Mouse (Mus musculus): ENCODE results near the gene Ddx21. TPM values are rescaled to one million over a fixed set of nuclear protein-coding genes. Genes with fewer than 3 reads are reported as not detected.
"Not testable (repeated sequence)": the region's sequence is repeated elsewhere in the genome, so short reads cannot be mapped to it uniquely, and the experiment has no call there.

Gene Ddx21
- polyA plus RNA-seq, 1 experiment from 2014 or later: 20.1 TPM

GRCm38 (mm10) chr10:62588616-62589015 lies 13.5 kb downstream of the Ddx21 start:
- Histone ChIP-seq H3K9me3 (no peaks in the 10 kb centered on the region), H3K27me3 (ENCODE audit: insufficient read depth, poor library complexity, severe bottlenecking) (no peaks in the 10 kb centered on the region), H3K4me1 (replicated peaks) (no peaks in the 10 kb centered on the region), H3K36me3 (peaks cover 100% of the 10 kb centered on the region), H3K27ac (no peak overlapping the region), H3K4me3 (no peak overlapping the region)
- DNase-seq (ENCODE audit: low spot score): no peak
- 95% methylated on average over 4 of the region's 4 CpGs for WGBS

- H3K36me3 ChIP-seq: peaks cover 91% of the 10 kb centered on the region
- no peak for DNase-seq (ENCODE audit: low spot score)
- 95% methylated on average over 1 of the region's 1 CpGs for WGBS
- H3K27me3 ChIP-seq (ENCODE audit: insufficient read depth, poor library complexity, severe bottlenecking): no peaks in the 10 kb centered on the region
- peaks cover 5% of the 10 kb centered on the region; the same call in 1 of the 2 replicates for H3K4me1 ChIP-seq (replicated peaks)
- no peak overlapping the region for H3K4me3 ChIP-seq
- no peak overlapping the region for H3K27ac ChIP-seq
- H3K9me3 ChIP-seq: no peaks in the 10 kb centered on the region
Measured at GRCm38 (mm10) chr10:62583245-62583644, 18.8 kb downstream of the Ddx21 start.

GRCm38 (mm10) chr10:62582701-62583100 lies 19.4 kb downstream of the Ddx21 start:
- Histone ChIP-seq H3K27me3 (ENCODE audit: insufficient read depth, poor library complexity, severe bottlenecking) (no peaks in the 10 kb centered on the region), H3K4me3 (no peak overlapping the region), H3K9me3 (no peaks in the 10 kb centered on the region), H3K27ac (no peak overlapping the region), H3K4me1 (replicated peaks) (peaks cover 7% of the 10 kb centered on the region), H3K36me3 (peaks cover 86% of the 10 kb centered on the region)
- no peak for DNase-seq (ENCODE audit: low spot score)
- 85% methylated on average over 7 of the region's 7 CpGs for WGBS

- Histone ChIP-seq H3K27ac (no peak overlapping the region), H3K36me3 (peaks cover 81% of the 10 kb centered on the region), H3K4me1 (replicated peaks) (peaks cover 12% of the 10 kb centered on the region), H3K9me3 (no peaks in the 10 kb centered on the region), H3K4me3 (no peak overlapping the region), H3K27me3 (ENCODE audit: insufficient read depth, poor library complexity, severe bottlenecking) (no peaks in the 10 kb centered on the region)
- no peak for DNase-seq (ENCODE audit: low spot score)
- 91% methylated on average over 17 of the region's 17 CpGs for WGBS
Measured at GRCm38 (mm10) chr10:62582263-62582662, 19.8 kb downstream of the Ddx21 start.

- H3K9me3 ChIP-seq; H3K27ac ChIP-seq; H3K27me3 ChIP-seq (ENCODE audit: insufficient read depth, poor library complexity, severe bottlenecking); H3K4me3 ChIP-seq; DNase-seq (ENCODE audit: low spot score): not testable (repeated sequence)
- WGBS: 89% methylated on average over 12 of the region's 13 CpGs
- Histone ChIP-seq H3K36me3 (peaks cover 69% of the 10 kb centered on the region), H3K4me1 (replicated peaks) (peaks cover 20% of the 10 kb centered on the region)
Measured at GRCm38 (mm10) chr10:62579129-62579528, 23.0 kb downstream of the Ddx21 start.

- peak; percentile 97 for DNase-seq (ENCODE audit: low spot score)
- H3K4me1 ChIP-seq (replicated peaks): peaks cover 20% of the 10 kb centered on the region
- H3K36me3 ChIP-seq: peaks cover 69% of the 10 kb centered on the region
- no peaks in the 10 kb centered on the region for H3K27me3 ChIP-seq (ENCODE audit: insufficient read depth, poor library complexity, severe bottlenecking)
- H3K9me3 ChIP-seq: no peaks in the 10 kb centered on the region
- H3K4me3 ChIP-seq: peak within 1 kb of the TSS; percentile 92
- 6% methylated on average over 33 of the region's 33 CpGs for WGBS
- H3K27ac ChIP-seq: peak within 1 kb of the TSS; percentile 90
Measured at GRCm38 (mm10) chr10:62578338-62579100, 23.6 kb downstream of the Ddx21 start, which contains the start of gene Kif1bp. Gene Kif1bp, minus strand, starts transcription at chr10:62578457.

GRCm38 (mm10) chr10:62577673-62578337 lies 24.3 kb downstream of the Ddx21 start:
- peaks cover 20% of the 10 kb centered on the region for H3K4me1 ChIP-seq (replicated peaks)
- 1% methylated on average over 54 of the region's 54 CpGs for WGBS
- H3K4me3 ChIP-seq: peak overlapping the region; percentile 92
- H3K36me3 ChIP-seq: peaks cover 69% of the 10 kb centered on the region
- no peaks in the 10 kb centered on the region for H3K27me3 ChIP-seq (ENCODE audit: insufficient read depth, poor library complexity, severe bottlenecking)
- DNase-seq (ENCODE audit: low spot score): no peak
- H3K27ac ChIP-seq: peak overlapping the region; percentile 90
- no peaks in the 10 kb centered on the region for H3K9me3 ChIP-seq

- H3K36me3 ChIP-seq: peaks cover 62% of the 10 kb centered on the region
- H3K27ac ChIP-seq: no peak overlapping the region
- no peaks in the 10 kb centered on the region for H3K9me3 ChIP-seq
- H3K4me3 ChIP-seq: no peak overlapping the region
- peaks cover 20% of the 10 kb centered on the region for H3K4me1 ChIP-seq (replicated peaks)
- no peaks in the 10 kb centered on the region for H3K27me3 ChIP-seq (ENCODE audit: insufficient read depth, poor library complexity, severe bottlenecking)
- WGBS: 90% methylated on average over 13 of the region's 13 CpGs
- DNase-seq (ENCODE audit: low spot score): no peak
Measured at GRCm38 (mm10) chr10:62575001-62575400, 27.1 kb downstream of the Ddx21 start.

- Histone ChIP-seq H3K27me3 (ENCODE audit: insufficient read depth, poor library complexity, severe bottlenecking) (no peaks in the 10 kb centered on the region), H3K4me3 (no peak overlapping the region), H3K4me1 (replicated peaks) (no peaks in the 10 kb centered on the region), H3K36me3 (peaks cover 93% of the 10 kb centered on the region), H3K27ac (no peak overlapping the region), H3K9me3 (no peaks in the 10 kb centered on the region)
- WGBS: 96% methylated on average over 7 of the region's 7 CpGs
- no peak for DNase-seq (ENCODE audit: low spot score)
Measured at GRCm38 (mm10) chr10:62570126-62570871, 31.8 kb downstream of the Ddx21 start.

- H3K27ac ChIP-seq: no peak overlapping the region
- WGBS: 95% methylated on average over 4 of the region's 4 CpGs
- H3K4me1 ChIP-seq (replicated peaks): no peaks in the 10 kb centered on the region
- peaks cover 93% of the 10 kb centered on the region for H3K36me3 ChIP-seq
- no peak overlapping the region for H3K4me3 ChIP-seq
- H3K9me3 ChIP-seq: no peaks in the 10 kb centered on the region
- no peaks in the 10 kb centered on the region for H3K27me3 ChIP-seq (ENCODE audit: insufficient read depth, poor library complexity, severe bottlenecking)
- DNase-seq (ENCODE audit: low spot score): no peak
Measured at GRCm38 (mm10) chr10:62568861-62569260, 33.2 kb downstream of the Ddx21 start.

GRCm38 (mm10) chr10:62557736-62558135 lies 44.3 kb downstream of the Ddx21 start:
- Histone ChIP-seq H3K27ac (no peak overlapping the region), H3K27me3 (ENCODE audit: insufficient read depth, poor library complexity, severe bottlenecking) (no peaks in the 10 kb centered on the region), H3K4me3 (no peak overlapping the region), H3K36me3 (peaks cover 70% of the 10 kb centered on the region), H3K9me3 (no peaks in the 10 kb centered on the region), H3K4me1 (replicated peaks) (no peaks in the 10 kb centered on the region)
- DNase-seq (ENCODE audit: low spot score): peak; percentile 15
- WGBS: 89% methylated on average over 1 of the region's 1 CpGs

GRCm38 (mm10) chr10:62556558-62556901 lies 45.6 kb downstream of the Ddx21 start:
- Histone ChIP-seq H3K27me3 (ENCODE audit: insufficient read depth, poor library complexity, severe bottlenecking) (no peaks in the 10 kb centered on the region), H3K27ac (no peak overlapping the region), H3K9me3 (no peaks in the 10 kb centered on the region), H3K36me3 (peaks cover 58% of the 10 kb centered on the region), H3K4me3 (no peak overlapping the region), H3K4me1 (replicated peaks) (no peaks in the 10 kb centered on the region)
- no peak for DNase-seq (ENCODE audit: low spot score)
- 90% methylated on average over 6 of the region's 6 CpGs for WGBS
